Comparison of ENCODE assay signal across 25 mouse cellular contexts in the genomic region with DNA sequence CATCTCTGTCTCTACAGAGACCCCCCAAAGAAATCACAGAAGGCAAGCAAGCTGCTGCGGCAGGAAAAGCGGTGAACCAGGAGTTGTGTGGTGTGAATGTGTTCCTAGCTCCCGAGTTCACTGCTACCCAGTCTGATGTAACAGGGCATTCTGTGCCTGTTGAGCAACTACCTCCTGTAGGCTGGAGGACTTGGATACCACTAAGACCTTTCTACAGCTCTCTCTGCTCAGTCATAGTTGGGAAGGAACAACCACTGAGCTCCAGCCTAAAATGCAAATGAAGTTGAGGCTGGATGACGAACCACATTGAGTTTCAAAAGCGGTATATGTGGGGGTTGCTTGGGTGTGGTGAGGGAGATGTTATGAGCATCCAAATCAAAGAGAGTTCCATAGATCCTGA.
DNase-seq lines count a peak whose midpoint lies in the region; ATAC-seq and TF ChIP-seq lines count a peak whose summit lies in the region.
"Had no signal": no experiment of that assay in that cellular context is flagged by ENCODE, and none has a peak within 500 bp of the region (broad histone marks: within the 10 kb centered on the region; RNA-seq: fewer than 3 reads in every experiment).

No protein-coding gene starts in this region.

- TF ChIP-seq CTCF in lung, adult 2 months (IDR thresholded peaks at IDR 0.05; ENCODE audit: insufficient read depth, low read length) = no peak

- no peaks in the 10 kb centered on the region for H3K27me3 ChIP-seq in myocyte (ENCODE audit: control insufficient read depth, insufficient read depth, insufficient read length)
- H3K27me3 ChIP-seq: embryonic facial prominence, embryonic 12.5 days; embryonic facial prominence, embryonic 15.5 days; heart, embryonic 12.5 days; heart, embryonic 15.5 days had no signal

- peak; percentile 8 for DNase-seq in lung, postnatal 36 days
- no peak for DNase-seq in lung, adult 2 months
- DNase-seq in thymus, adult 18-20 months = no peak
- DNase-seq in layer of hippocampus, adult 9-10 months (ENCODE audit: low spot score) = no peak
- DNase-seq: adrenal gland, adult 2 months; adrenal gland, postnatal 14 days; cerebellum, adult 18-20 months; cerebellum, adult 9-10 months; cerebellum, postnatal 14 days; forebrain, postnatal 0 days; gastrocnemius, postnatal 25 days; heart, postnatal 10 days; heart, postnatal 36 days had no signal

- no peak for TF ChIP-seq POLR2A in lung, adult 2 months (IDR thresholded peaks at IDR 0.05; ENCODE audit: borderline replicate concordance, extremely low read depth, low read depth, low read length)
- TF ChIP-seq POLR2A in myocyte (IDR thresholded peaks at IDR 0.05; ENCODE audit: insufficient read length, low read depth) = no peak

- no peak overlapping the region for H3K4me2 ChIP-seq in myocyte (ENCODE audit: low read depth)
- H3K4me2 ChIP-seq: embryonic facial prominence, embryonic 12.5 days; embryonic facial prominence, embryonic 15.5 days; heart, embryonic 12.5 days; heart, embryonic 15.5 days; hindbrain, embryonic 13.5 days had no signal

- H3K79me2 ChIP-seq in myocyte (ENCODE audit: control insufficient read depth, insufficient read depth) = no peaks in the 10 kb centered on the region

- 82% methylated on average over 5 of the region's 5 CpGs for WGBS in lung, adult 2 months

- ATAC-seq in common myeloid progenitor, adult 5-6 weeks (replicated peaks; ENCODE audit: low read depth, poor library complexity, severe bottlenecking) = peak; percentile 80
- ATAC-seq in megakaryocyte, adult 5-6 weeks (ENCODE audit: poor library complexity, severe bottlenecking) = peak; percentile 90
- ATAC-seq: CD4-positive, CD25-positive, alpha-beta regulatory T cell, adult 4 months; forebrain, embryonic 14.5 days; forebrain, postnatal 0 days; hindbrain, embryonic 16.5 days had no signal

- H3K4me3 ChIP-seq in lung, adult 2 months (replicated peaks; ENCODE audit: extremely low read depth, low read depth, low read length) = no peak overlapping the region
- H3K4me3 ChIP-seq in myocyte = no peak overlapping the region
- H3K4me3 ChIP-seq: embryonic facial prominence, embryonic 12.5 days; embryonic facial prominence, embryonic 15.5 days; heart, embryonic 12.5 days; heart, embryonic 15.5 days; hindbrain, embryonic 10.5 days; hindbrain, embryonic 13.5 days had no signal

- H3ac ChIP-seq in myocyte (ENCODE audit: control insufficient read depth, insufficient read length) = no peak overlapping the region

- H3K4me1 ChIP-seq in lung, adult 2 months (ENCODE audit: control insufficient read depth, insufficient read depth, low read length) = no peaks in the 10 kb centered on the region
- H3K4me1 ChIP-seq: embryonic facial prominence, embryonic 12.5 days; embryonic facial prominence, embryonic 15.5 days; hindbrain, embryonic 13.5 days had no signal

- H3K36me3 ChIP-seq in myocyte (ENCODE audit: control insufficient read depth, insufficient read depth) = no peaks in the 10 kb centered on the region
- H3K36me3 ChIP-seq: embryonic facial prominence, embryonic 12.5 days; embryonic facial prominence, embryonic 15.5 days; heart, embryonic 12.5 days; heart, embryonic 15.5 days; hindbrain, embryonic 10.5 days; hindbrain, embryonic 13.5 days had no signal

TF ChIP-seq in myocyte, 11 proteins besides CTCF, POLR2A, EP300 and RAD21:
- TF ChIP-seq MYOG (IDR thresholded peaks at IDR 0.05; ENCODE audit: control insufficient read depth in 1 of 3, insufficient read depth in 1 of 3, insufficient read length in 2 of 3, low read depth in 2 of 3) (no peak), MAX (IDR thresholded peaks at IDR 0.05; ENCODE audit: low read depth) (no peak), CEBPB (IDR thresholded peaks at IDR 0.05; ENCODE audit: insufficient read depth, poor library complexity, severe bottlenecking) (0 out of 2 replicates have a peak, but pooled peaks have one; percentile 8)
